Mouse (Mus musculus) kidney, postnatal 4 days (tissue): ENCODE data around the gene Rnf121.

ENCODE experiments used
- DNase-seq, 2 experiments: peaks; one replicate each; pipeline ENCODE4 v3.0.0; 2021; ENCODE audit warnings: mixed read lengths in 2 of 2

Rnf121 gene

GRCm38 (mm10) chr7:102065046-102065891 lies at the start of gene Rnf121, which contains the start of the genes Xndc1 and Xntrpc:
Gene Rnf121, minus strand, starts transcription at chr7:102065469.
Gene Xndc1, plus strand, starts transcription at chr7:102065511.
Gene Xntrpc, plus strand, starts transcription at chr7:102065713.
- peak; percentile 92 to 96 for DNase-seq

DNA sequence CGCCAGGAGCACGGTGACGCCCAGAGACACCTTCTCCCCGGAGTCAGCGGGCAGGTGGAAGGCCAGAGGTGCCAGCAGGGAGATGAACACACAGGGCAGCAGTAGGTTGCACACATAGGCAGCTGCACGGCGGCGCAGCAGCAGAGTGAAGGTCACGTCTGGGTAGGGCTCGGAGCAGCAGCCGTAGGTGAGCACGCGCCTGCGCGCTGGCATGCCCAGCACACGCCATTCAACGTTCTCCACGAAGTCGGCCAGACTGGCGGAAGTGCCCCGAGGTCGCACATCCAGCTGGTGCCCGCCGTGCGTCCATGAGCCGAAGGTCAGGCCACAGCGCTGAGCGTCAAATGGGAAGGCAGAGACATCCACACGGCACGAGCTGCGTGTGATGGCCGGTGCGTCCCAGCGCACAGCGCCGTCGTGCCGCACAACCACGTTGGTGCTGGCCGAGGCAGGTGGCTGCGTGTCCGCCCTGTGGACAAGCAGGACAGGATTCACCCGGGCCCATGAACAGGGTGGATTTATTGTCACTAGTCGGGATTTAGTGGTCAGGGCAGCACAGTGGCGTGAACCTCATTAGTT lies 48.0 kb upstream of the Rnf121 start:
- no peak for DNase-seq

DNA sequence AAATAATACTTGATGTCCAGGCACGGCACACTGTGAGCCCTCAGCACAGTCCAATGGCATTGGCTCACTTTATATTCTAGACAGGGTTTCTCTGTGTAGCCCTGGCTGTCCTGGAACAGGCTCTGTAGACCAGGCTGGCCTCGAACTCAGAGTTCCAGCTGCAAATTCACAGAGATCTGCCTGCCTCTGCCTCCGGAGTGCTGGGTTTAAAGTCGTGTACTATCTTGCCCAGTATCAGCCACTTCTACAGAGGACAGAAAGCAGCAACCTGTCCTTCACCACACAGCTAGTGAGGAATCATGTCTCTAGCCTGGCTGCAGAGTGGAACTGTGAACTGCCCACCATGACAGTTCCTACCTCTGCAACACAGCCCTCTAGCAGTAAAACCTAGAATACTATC lies 44.5 kb upstream of the Rnf121 start:
- DNase-seq = no peak

- no peak for DNase-seq
Measured at GRCm38 (mm10) chr7:102109171-102109570, 43.9 kb upstream of the Rnf121 start, which contains the start of gene Art5. Gene Art5, minus strand, starts transcription at chr7:102109489.

DNA sequence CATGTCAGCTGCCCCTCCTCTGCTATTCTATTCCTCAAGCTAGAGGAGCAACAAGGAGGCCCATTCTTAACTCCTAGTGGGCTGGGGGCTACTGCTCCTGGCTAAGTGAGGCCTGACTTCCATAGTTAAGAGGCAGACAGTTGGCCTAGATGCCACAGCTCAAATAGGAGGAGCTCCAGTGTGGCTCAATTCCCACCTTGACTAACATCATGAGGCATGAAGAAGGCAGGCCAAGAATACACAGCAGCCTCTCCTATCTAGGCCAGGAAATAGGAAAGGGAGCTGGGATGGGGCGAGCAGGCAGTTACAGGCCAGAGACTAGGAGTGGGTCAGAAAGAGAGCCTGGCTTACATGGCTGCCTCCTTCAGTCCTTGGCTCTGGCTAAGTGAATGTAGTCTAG lies 42.9 kb upstream of the Rnf121 start:
- DNase-seq = no peak

GRCm38 (mm10) chr7:102106700-102107141 lies 41.5 kb upstream of the Rnf121 start:
- DNase-seq = peak; percentile 23 to 44

GRCm38 (mm10) chr7:102104126-102104525 lies 38.9 kb upstream of the Rnf121 start:
- DNase-seq = no peak

DNA sequence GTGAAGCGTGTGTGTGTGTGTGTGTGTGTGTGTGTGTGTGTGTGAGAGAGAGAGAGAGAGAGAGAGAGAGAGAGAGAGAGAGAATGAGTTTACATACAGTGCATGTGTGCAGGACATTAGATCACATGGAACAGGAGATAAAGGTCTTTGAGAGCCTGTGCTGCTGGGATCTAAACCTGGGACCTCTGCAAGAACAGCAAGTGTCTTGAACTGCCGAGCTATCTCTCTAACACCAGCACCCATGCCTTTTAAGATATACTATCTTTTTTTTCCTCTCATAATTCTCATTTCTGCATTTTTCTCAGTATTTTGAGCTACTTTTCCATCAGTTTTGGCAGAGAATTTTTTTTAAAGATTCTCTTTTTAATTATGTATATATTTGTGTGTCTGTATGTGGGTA lies 38.3 kb upstream of the Rnf121 start:
- DNase-seq = no peak

- peak in 1 of 2 experiments; percentile 32 for DNase-seq
Measured at GRCm38 (mm10) chr7:102102696-102103095, 37.4 kb upstream of the Rnf121 start.

GRCm38 (mm10) chr7:102102241-102102640 lies 37.0 kb upstream of the Rnf121 start:
- DNase-seq = no peak

- no peak for DNase-seq
Measured at GRCm38 (mm10) chr7:102101487-102101886, 36.2 kb upstream of the Rnf121 start, which contains the start of gene Art1. Gene Art1, plus strand, starts transcription at chr7:102101743.

DNA sequence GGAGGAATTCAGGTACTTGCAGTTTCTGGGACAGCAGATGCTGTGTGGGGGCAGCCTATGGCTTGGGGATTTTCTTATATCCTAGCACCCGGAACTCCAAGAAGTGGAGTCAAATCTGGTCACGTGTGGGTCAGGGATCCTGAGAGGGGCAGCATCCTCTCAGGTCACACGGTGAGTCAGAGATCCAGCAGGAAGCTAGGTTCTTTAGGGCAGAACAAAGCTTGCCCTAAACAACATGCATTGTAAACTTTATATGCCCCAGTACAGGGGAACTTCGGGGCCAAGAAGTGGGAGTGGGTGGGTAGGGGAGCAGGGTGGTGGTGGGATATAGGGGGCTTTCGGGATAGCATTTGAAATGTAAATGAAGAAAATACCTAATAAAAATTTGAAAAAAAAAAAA lies 35.6 kb upstream of the Rnf121 start:
- DNase-seq = no peak

- peak; percentile 54 to 74 for DNase-seq
Measured at GRCm38 (mm10) chr7:102099760-102100661, 34.7 kb upstream of the Rnf121 start.

DNA sequence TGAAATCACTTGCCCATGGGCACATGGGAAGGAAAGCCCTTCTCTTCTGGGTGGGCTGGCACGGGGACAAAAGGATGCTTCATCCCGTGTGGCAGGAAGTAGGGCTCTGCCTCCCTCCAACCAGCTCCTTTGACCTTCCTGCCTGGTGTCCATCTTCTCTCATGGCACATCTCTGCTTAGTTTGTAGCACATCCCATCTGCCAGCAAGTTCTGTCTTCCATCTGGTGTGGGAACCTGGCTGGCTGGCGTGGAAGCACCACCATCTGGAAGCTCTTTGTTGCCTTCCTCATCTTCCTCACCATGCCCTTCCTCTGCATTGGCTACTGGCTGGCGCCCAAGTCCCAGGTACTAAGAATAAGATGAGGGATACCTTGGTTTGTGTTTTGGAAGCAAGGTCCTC lies 22.1 kb upstream of the Rnf121 start:
- DNase-seq = no peak

DNA sequence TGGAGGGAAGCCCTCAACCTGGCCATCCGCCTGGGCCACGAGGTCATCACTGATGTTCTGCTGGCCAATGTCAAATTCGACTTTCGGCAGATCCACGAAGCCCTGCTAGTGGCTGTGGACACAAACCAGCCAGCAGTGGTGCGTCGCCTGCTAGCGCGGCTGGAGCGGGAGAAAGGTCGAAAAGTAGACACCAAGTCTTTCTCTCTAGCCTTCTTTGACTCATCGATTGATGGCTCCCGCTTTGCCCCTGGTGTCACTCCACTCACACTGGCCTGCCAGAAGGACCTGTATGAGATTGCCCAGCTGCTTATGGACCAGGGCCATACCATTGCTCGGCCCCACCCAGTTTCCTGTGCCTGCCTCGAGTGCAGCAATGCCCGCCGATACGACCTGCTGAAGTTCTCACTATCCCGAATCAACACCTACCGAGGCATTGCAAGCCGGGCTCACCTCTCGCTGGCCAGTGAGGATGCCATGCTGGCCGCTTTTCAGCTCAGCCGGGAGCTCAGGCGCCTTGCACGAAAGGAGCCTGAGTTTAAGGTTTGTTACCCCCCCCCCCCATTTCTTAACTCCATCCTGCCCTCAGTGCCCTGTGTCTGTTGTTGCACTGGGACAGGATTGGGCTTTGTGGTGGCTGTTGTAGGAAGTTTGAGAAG lies 18.9 kb upstream of the Rnf121 start:
- no peak for DNase-seq

DNA sequence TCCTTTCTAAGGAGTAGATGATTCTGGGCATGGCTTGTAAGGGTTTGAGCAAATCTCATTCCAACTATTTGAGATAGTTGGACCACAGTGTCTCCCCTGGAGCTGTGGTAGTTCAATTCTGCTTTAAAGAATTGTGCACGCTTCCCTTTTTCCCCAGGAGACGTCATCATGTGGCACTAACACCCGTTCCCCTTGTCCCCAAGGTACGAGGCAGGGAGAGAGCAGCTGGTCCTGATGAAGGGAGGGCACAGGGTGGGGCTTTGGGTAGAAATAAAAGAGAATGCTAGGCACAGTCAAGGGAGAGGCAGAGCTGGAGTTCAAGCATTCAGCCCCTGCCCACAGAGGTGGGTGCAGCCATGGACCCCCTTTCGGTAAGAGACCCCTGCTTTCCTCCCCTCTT lies 17.5 kb upstream of the Rnf121 start, which contains the start of gene Trpc2:
Gene Trpc2, plus strand, starts transcription at position 301 of the 400 bp plus-strand sequence.
- DNase-seq = no peak

- DNase-seq = no peak
Measured at GRCm38 (mm10) chr7:102081784-102082183, 16.5 kb upstream of the Rnf121 start.

DNA sequence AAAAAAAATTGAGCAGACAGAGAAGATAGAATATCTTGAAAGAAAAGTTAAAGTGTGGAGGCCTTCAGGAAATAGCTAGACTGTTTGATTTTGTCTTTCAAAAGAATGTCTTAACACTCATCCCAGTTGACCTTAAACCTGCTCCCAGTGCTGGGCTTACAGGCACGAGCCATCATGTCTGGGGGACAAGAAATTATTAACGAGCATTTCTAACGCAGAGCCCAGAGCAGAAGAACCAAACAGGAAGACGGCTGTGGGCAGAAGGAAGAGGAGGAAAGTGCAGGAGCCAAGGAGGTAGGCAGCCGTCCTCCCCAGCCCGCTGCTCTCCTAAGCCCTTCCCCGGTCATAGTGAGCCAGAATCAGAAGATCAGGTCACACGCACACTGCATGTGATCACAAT lies 15.0 kb upstream of the Rnf121 start:
- no peak for DNase-seq

DNA sequence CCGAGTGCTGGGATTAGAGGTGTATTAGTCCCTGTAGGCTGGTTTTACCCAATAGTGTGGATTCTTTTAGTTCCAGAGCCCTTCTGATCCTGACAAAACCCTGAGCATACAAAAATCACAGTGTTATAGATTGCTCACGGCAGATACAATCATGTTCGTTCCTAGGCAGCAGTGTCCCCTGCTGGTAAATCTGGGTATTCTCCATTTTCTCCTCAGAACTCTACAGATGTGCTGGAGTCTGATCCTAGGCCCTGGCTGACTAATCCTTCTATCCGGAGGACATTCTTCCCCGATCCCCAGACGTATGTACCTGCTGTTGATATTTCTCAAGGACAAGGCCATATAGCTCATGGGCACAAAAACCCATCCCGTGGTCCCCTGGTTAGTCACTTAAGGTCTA lies 13.2 kb upstream of the Rnf121 start:
- DNase-seq = peak; percentile 41 to 46

DNA sequence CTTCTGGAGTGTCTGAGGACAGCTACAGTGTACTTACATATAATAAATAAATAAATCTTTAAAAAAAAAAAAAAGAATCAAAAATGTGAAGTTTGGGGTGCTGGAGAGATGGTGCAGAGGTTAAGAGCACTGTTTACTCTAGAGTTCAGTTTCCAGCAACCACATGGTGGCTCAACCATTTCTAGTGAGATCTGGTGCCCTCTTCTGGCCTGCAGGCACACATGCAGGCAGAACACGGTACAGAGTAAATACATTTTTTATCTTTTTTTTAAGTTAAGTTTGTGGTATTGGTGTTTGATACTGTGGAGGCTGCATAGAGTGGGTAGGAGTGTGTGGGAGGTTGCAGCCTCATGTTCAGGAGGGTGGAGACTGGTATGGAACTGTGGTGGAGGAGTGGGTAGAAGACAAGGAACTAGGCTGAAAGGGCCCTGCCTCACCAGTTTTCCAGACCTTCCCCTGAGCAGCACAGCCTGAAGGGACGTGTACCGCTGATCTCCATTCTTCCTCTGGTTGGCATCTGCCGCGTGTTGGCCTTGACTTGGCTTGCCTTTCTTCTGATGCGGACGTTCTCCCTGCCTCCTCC lies 11.5 kb upstream of the Rnf121 start:
- peak; percentile 29 to 37 for DNase-seq

- DNase-seq = no peak
Measured at GRCm38 (mm10) chr7:102066363-102066762, 1.1 kb upstream of the Rnf121 start.

DNA sequence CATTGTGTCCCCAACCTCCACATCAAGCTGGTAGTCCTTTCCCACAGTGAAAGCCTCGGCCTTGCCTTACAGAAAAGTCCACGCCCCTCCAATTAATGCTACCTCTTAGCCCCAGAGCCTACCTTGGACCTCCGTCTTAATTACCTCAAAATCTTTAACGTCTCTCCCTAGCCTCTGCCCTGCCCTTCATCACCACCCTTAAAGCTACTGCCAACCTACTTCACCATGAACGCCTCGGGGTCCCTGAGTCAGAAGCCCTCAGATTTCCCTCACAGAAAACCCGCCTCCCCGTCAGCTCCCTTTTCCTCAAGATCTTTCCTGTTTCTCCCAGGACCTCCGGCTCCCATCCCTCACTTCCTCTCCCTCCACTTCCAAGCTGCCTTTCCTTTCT lies 619 bp downstream of the Rnf121 start:
- DNase-seq = no peak
